Mouse (Mus musculus) heart, embryonic 13.5 days (tissue): ENCODE data around the gene Gm10337. TPM values are rescaled to one million over a fixed set of nuclear protein-coding genes. Genes with fewer than 3 reads are reported as not detected.
A peak's percentile ranks its signal among the peaks of the same experiment; 100 is the strongest.

ENCODE experiments used
- ATAC-seq: fragments of 200-750 bp; cut with Nextera tagmentation; 2 replicates; pipeline ENCODE4 v1.8.0; 2017; ENCODE audit warnings: moderate TSS enrichment; ENCODE audit not compliant: insufficient number of reproducible peaks, low FRiP score, low TSS enrichment; ENCODE audit errors: extremely low read depth
- H3K27ac ChIP-seq: fragments of 300-500 bp; sonication (generic); replicated peaks from 2 replicates; pipeline ENCODE4 v1.5.1; 2015; ENCODE audit warnings: moderate library complexity, mild to moderate bottlenecking, inconsistent platforms
- H3K27me3 ChIP-seq: fragments of 300-500 bp; sonication (generic); replicated peaks from 2 replicates; pipeline ENCODE4 v1.6.1; 2015; ENCODE audit warnings: mild to moderate bottlenecking, inconsistent platforms
- H3K36me3 ChIP-seq: fragments of 300-500 bp; sonication (generic); 2 replicates; pipeline ENCODE4 v1.6.1; 2015; ENCODE audit warnings: mild to moderate bottlenecking, inconsistent platforms
- H3K4me1 ChIP-seq: fragments of 300-500 bp; sonication (generic); 2 replicates; pipeline ENCODE4 v1.6.1; 2015; ENCODE audit warnings: inconsistent platforms
- H3K4me2 ChIP-seq: fragments of 300-500 bp; sonication (generic); 2 replicates; pipeline ENCODE4 v1.6.1; 2015; ENCODE audit warnings: inconsistent platforms, mild to moderate bottlenecking, moderate library complexity
- H3K4me3 ChIP-seq: fragments of 300-500 bp; sonication (generic); 2 replicates; pipeline ENCODE4 v1.5.1; 2015; ENCODE audit warnings: moderate library complexity, mild to moderate bottlenecking, inconsistent platforms
- H3K9ac ChIP-seq: fragments of 300-500 bp; sonication (generic); 2 replicates; pipeline ENCODE4 v1.6.1; 2015; ENCODE audit warnings: inconsistent platforms, mild to moderate bottlenecking, moderate library complexity
- H3K9me3 ChIP-seq: fragments of 300-500 bp; sonication (generic); 2 replicates; pipeline ENCODE4 v1.6.1; 2016; ENCODE audit warnings: inconsistent platforms
- WGBS: fragments of 180-500 bp; shearing (Covaris S2); methylation state at CpG from one replicate; pipeline ENCODE4 v1.1.7; 2015; ENCODE audit warnings: mixed read lengths; 5-methylcytosine and 5-hydroxymethylcytosine counted together
- polyA plus RNA-seq: library from polyadenylated mRNA; unstranded; fragments of >200 nt; fragmentation: Nextera tagmentation; extraction: Ambion mirVana; gene quantifications from 2 replicates; pipeline ENCODE4 v1.2.1, GENCODE M21; 2015

Gene Gm10337
- polyA plus RNA-seq, 1 experiment from 2014 or later = 4.2 TPM

- Histone ChIP-seq H3K36me3 (peaks cover 94% of the 10 kb centered on the region), H3K4me1 (no peaks in the 10 kb centered on the region), H3K27ac (no peak overlapping the region), H3K4me2 (no peak overlapping the region), H3K27me3 (no peaks in the 10 kb centered on the region), H3K4me3 (no peak overlapping the region), H3K9me3 (no peaks in the 10 kb centered on the region), H3K9ac (no peak overlapping the region)
- ATAC-seq = no peak
- 87% methylated on average over 4 of the region's 4 CpGs for WGBS
These were observed 28.1 kb downstream of the Gm10337 start for GRCm38 (mm10) chr15:102531586-102531985.

GRCm38 (mm10) chr15:102532106-102532900 is 28.8 kb downstream of the Gm10337 start:
- no peak overlapping the region for H3K4me3 ChIP-seq
- H3K27ac ChIP-seq = no peak overlapping the region
- no peaks in the 10 kb centered on the region for H3K27me3 ChIP-seq
- peaks cover 97% of the 10 kb centered on the region for H3K36me3 ChIP-seq
- H3K4me1 ChIP-seq = no peaks in the 10 kb centered on the region
- H3K9ac ChIP-seq = no peak overlapping the region
- 92% methylated on average over 3 of the region's 3 CpGs for WGBS
- no peak for ATAC-seq
- H3K9me3 ChIP-seq = no peaks in the 10 kb centered on the region
- no peak overlapping the region for H3K4me2 ChIP-seq

- H3K4me3 ChIP-seq = no peak overlapping the region
- H3K27ac ChIP-seq = no peak overlapping the region
- no peaks in the 10 kb centered on the region for H3K9me3 ChIP-seq
- ATAC-seq = no peak
- H3K36me3 ChIP-seq = peaks cover 94% of the 10 kb centered on the region
- 92% methylated on average over 7 of the region's 7 CpGs for WGBS
- no peak overlapping the region for H3K9ac ChIP-seq
- no peak overlapping the region for H3K4me2 ChIP-seq
- no peaks in the 10 kb centered on the region for H3K27me3 ChIP-seq
- no peaks in the 10 kb centered on the region for H3K4me1 ChIP-seq
These were observed 30.4 kb downstream of the Gm10337 start for GRCm38 (mm10) chr15:102533926-102534325.

GRCm38 (mm10) chr15:102544801-102545200 is 41.3 kb downstream of the Gm10337 start:
- no peak overlapping the region for H3K27ac ChIP-seq
- peaks cover 92% of the 10 kb centered on the region for H3K36me3 ChIP-seq
- H3K4me1 ChIP-seq = peaks cover 10% of the 10 kb centered on the region
- no peak overlapping the region for H3K4me2 ChIP-seq
- no peaks in the 10 kb centered on the region for H3K27me3 ChIP-seq
- ATAC-seq = no peak
- no peaks in the 10 kb centered on the region for H3K9me3 ChIP-seq
- no peak overlapping the region for H3K9ac ChIP-seq
- no peak overlapping the region for H3K4me3 ChIP-seq
- 91% methylated on average over 4 of the region's 4 CpGs for WGBS

GRCm38 (mm10) chr15:102546246-102546645 is 42.7 kb downstream of the Gm10337 start:
- Histone ChIP-seq H3K9ac (no peak overlapping the region), H3K4me2 (no peak overlapping the region), H3K4me3 (no peak overlapping the region), H3K36me3 (peaks cover 90% of the 10 kb centered on the region), H3K9me3 (no peaks in the 10 kb centered on the region), H3K27ac (no peak overlapping the region), H3K4me1 (peaks cover 10% of the 10 kb centered on the region), H3K27me3 (no peaks in the 10 kb centered on the region)
- WGBS = 89% methylated on average over 3 of the region's 3 CpGs
- no peak for ATAC-seq

GRCm38 (mm10) chr15:102546677-102547427 is 43.3 kb downstream of the Gm10337 start:
- Histone ChIP-seq H3K4me1 (peaks cover 10% of the 10 kb centered on the region), H3K9ac (no peak overlapping the region), H3K4me2 (no peak overlapping the region), H3K27ac (peak overlapping the region; percentile 48), H3K4me3 (no peak overlapping the region), H3K9me3 (no peaks in the 10 kb centered on the region), H3K36me3 (peaks cover 90% of the 10 kb centered on the region), H3K27me3 (no peaks in the 10 kb centered on the region)
- whole genome bisulfite sequencing = 69% methylated on average over 3 of the region's 3 CpGs
- no peak for ATAC-seq

- ATAC-seq = no peak
- WGBS = 87% methylated on average over 3 of the region's 3 CpGs
- H3K27ac ChIP-seq = 0 out of 2 replicates have a peak overlapping the region, but pooled peaks have one; percentile 48
These were observed 44.0 kb downstream of the Gm10337 start for GRCm38 (mm10) chr15:102547478-102547877.

GRCm38 (mm10) chr15:102552599-102552998 is 49.1 kb downstream of the Gm10337 start:
- Histone ChIP-seq H3K27me3 (no peaks in the 10 kb centered on the region), H3K27ac (no peak overlapping the region), H3K4me3 (no peak overlapping the region), H3K9me3 (no peaks in the 10 kb centered on the region), H3K9ac (no peak overlapping the region), H3K36me3 (peaks cover 89% of the 10 kb centered on the region), H3K4me2 (no peak overlapping the region), H3K4me1 (no peaks in the 10 kb centered on the region)
- no peak for ATAC-seq
- 95% methylated on average over 5 of the region's 5 CpGs for WGBS

More at GRCm38 (mm10) chr15:102547478-102547877, 44.0 kb downstream of the Gm10337 start:
- Histone ChIP-seq H3K9ac (no peak overlapping the region), H3K4me2 (no peak overlapping the region), H3K9me3 (no peaks in the 10 kb centered on the region), H3K27me3 (no peaks in the 10 kb centered on the region), H3K36me3 (peaks cover 90% of the 10 kb centered on the region), H3K4me3 (no peak overlapping the region), H3K4me1 (peaks cover 10% of the 10 kb centered on the region)

Other genes with a start within 250 kb of the Gm10337 start
- 9.0 and 9.1 TPM in 2 replicates for gene Rarg, start 246.2 kb upstream of the Gm10337 start, polyA plus RNA-seq
- not detected in 2 replicates for gene Gm9918, start 233.2 kb upstream of the Gm10337 start, polyA plus RNA-seq
- 46.1 and 46.7 TPM in 2 replicates for gene Mfsd5, start 224.3 kb upstream of the Gm10337 start, polyA plus RNA-seq
- 18.9 and 19.3 TPM in 2 replicates for gene Espl1, start 207.5 kb upstream of the Gm10337 start, polyA plus RNA-seq
- gene Pfdn5, start 177.6 kb upstream of the Gm10337 start, polyA plus RNA-seq = 310 and 347 TPM in 2 replicates
- 60.0 and 65.0 TPM in 2 replicates for gene Myg1, start 172.0 kb upstream of the Gm10337 start, polyA plus RNA-seq
- gene Aaas, start 153.0 kb upstream of the Gm10337 start, polyA plus RNA-seq = 54.0 and 58.1 TPM in 2 replicates
- gene Sp7, start 136.5 kb upstream of the Gm10337 start, polyA plus RNA-seq = 0.16 and 0.19 TPM in 2 replicates
- 4.3 and 4.6 TPM in 2 replicates for gene Sp1, start 97.6 kb upstream of the Gm10337 start, polyA plus RNA-seq
- gene Amhr2, start 58.4 kb upstream of the Gm10337 start, polyA plus RNA-seq = 0.82 and 1.4 TPM in 2 replicates
- gene Prr13, start 44.7 kb upstream of the Gm10337 start, polyA plus RNA-seq = 93.9 and 102 TPM in 2 replicates
- 141 and 142 TPM in 2 replicates for gene Pcbp2, start 33.2 kb upstream of the Gm10337 start, polyA plus RNA-seq
- 10.8 and 11.6 TPM in 2 replicates for gene Map3k12, start 13.3 kb downstream of the Gm10337 start, polyA plus RNA-seq
- gene Tarbp2, start 14.5 kb downstream of the Gm10337 start, polyA plus RNA-seq = 94.6 and 103 TPM in 2 replicates
- 1.0 and 2.3 TPM in 2 replicates for gene Npff, start 21.2 kb downstream of the Gm10337 start, polyA plus RNA-seq
- 0.41 TPM in 1 of 2 replicates, not detected in the other for gene Gm28047, start 121.3 kb downstream of the Gm10337 start, polyA plus RNA-seq
- 25.1 and 30.0 TPM in 2 replicates for gene Atf7, start 121.7 kb downstream of the Gm10337 start, polyA plus RNA-seq
- gene Atp5g2, start 168.6 kb downstream of the Gm10337 start, polyA plus RNA-seq = 72.3 and 73.9 TPM in 2 replicates
- 50.8 and 54.6 TPM in 2 replicates for gene Calcoco1, start 218.5 kb downstream of the Gm10337 start, polyA plus RNA-seq